Mouse (Mus musculus) heart, embryonic 16.5 days (tissue): ENCODE results near the gene Mrm2. TPM values are rescaled to one million over a fixed set of nuclear protein-coding genes. Genes with fewer than 3 reads are reported as not detected.

ENCODE experiments used
- polyA plus RNA-seq: library from polyadenylated mRNA; unstranded; fragments of >200 nt; fragmentation: Nextera tagmentation; extraction: Ambion mirVana; gene quantifications from 2 replicates; pipeline ENCODE4 v1.2.1, GENCODE M21; 2015

The Mrm2 gene
- polyA plus RNA-seq, 1 experiment from 2014 or later: 16.9 TPM

Other genes with a start within 250 kb of the Mrm2 start
- gene Mad1l1, start 10.3 kb downstream of the Mrm2 start, polyA plus RNA-seq: 26.5 and 27.8 TPM in 2 replicates
- 27.4 and 28.5 TPM in 2 replicates for gene Nudt1, start 10.2 kb downstream of the Mrm2 start, polyA plus RNA-seq
- gene Snx8, start 57.4 kb upstream of the Mrm2 start, polyA plus RNA-seq: 16.4 and 17.9 TPM in 2 replicates
- gene Eif3b, start 87.4 kb upstream of the Mrm2 start, polyA plus RNA-seq: 78.1 and 87.8 TPM in 2 replicates
- gene Gm4869, start 113.7 kb upstream of the Mrm2 start, polyA plus RNA-seq: not detected in 2 replicates
- 11.4 and 13.9 TPM in 2 replicates for gene Chst12, start 173.7 kb upstream of the Mrm2 start, polyA plus RNA-seq
- gene Grifin, start 233.2 kb upstream of the Mrm2 start, polyA plus RNA-seq: 0.79 and 0.98 TPM in 2 replicates